Mouse (Mus musculus) neutrophil, adult 65 days (primary cell): ENCODE results near the gene Pde4dip. TPM values are rescaled to one million over a fixed set of nuclear protein-coding genes. Genes with fewer than 3 reads are reported as not detected.

Experiments
- total RNA-seq: library from RNA; stranded (reverse); gene quantifications from 2 replicates; pipeline ENCODE4 v1.2.4, GENCODE M21; 2023

The Pde4dip gene
- 4.7 and 6.4 TPM in 2 replicates for total RNA-seq

DNA sequence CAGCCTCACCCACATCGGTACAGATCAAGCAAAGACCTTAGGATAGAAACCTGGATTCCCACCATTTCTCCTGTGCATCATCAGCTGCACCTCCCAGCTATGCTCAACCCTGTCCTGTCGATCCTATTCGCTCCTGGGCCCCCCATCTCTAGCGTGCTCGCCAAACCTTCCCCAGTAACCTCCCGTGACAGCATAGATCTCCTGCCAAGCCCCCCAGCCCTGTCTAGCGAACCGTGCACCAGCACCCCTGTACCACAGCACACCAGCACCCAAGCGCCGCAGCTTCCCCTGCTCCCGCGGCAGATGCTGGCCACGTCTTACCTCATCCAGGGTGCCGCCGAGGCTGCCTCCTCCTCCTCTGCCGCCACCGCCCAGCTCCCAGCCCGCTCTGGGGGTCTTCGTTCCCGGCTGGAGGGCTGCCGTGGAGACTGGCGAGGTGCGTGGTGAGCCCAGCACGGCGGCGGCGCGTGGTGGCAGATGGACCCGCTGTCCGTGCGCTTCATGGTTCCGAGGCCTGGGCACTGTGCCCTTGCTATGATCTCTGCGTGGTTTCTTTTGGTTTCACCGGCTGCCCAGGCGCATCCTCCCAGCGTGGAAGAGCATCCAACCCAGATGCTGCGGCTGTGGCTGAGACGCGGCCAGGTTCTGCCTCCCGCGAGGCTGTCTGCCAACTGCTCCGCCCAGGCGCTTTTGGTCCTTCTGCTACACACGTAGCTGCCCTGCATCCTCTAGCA, at the start of gene Pde4dip:
Gene Pde4dip (minus strand): TSS at position 540 of the 734 bp plus-strand sequence.

DNA sequence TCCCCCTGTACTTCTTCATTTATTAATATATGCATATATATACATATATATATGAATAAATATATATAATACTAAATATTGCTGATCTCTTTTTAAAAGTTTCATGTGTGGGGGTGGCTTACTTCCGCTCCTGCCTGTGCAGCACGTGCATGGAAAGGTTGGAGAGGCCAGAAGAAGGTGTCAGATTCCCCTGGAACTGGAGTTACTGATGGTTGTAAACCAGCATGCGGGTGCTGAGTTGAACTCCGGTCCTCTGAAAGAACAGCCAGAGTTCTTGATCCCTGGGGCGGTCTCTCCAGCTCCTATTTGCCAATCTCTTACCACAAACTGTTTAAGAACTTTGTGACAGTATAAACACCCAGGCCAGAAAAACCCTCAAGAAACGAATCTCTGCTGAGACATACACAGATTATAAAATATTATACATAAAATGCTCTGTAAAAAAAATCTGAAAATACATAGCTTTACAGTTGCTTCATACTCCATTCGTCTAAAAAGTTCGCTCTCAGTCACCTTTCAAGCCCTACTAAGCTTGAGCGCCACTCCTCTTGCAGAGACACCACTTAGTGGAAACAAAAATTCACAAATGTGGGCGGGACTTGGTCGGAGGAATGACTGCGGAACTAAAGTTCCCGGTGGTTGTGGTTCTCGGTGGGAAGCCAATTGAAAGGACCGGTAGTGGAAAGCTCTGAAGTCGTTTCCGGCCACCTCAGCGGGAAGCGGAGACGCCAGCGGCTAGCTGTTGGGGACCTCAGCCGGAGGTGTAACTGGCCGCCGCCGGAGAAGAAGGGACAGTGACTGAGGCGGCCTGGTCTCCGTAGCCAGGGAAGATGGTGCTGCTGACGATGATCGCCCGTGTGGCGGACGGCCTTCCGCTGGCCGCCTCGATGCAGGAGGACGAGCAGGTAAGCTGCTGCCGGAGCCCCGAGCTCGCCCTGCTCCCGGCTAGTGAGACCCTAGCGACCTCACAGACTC, 12.3 kb upstream of the Pde4dip start, which contains the start of gene Sec22b:
Gene Sec22b (plus strand): TSS at position 675 of the 975 bp plus-strand sequence.

DNA sequence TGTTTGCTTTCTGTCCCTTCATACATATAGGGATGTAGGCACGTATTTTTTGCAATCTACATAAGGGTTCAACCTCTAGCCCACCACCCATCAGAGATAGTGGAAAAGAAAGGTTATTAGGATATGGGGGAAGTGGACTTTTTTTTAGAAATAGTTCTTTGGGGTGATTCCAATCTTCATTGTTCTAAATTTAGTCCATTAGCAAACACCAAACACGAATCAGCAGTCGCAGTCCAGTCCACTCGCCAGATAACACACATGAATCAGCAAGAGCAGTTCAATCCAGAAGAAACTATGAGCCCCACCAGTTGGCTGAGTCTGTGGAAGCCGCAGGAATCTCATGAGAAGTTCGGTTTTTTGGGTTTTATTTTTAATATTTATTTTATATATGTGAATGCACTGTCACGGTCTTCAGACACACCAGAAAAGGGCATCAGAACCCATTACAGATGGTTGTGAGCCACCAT, 213.8 kb downstream of the Pde4dip start, which contains the start of gene Gm17651:
Gene Gm17651 (minus strand): TSS at position 51 of the 467 bp plus-strand sequence.

DNA sequence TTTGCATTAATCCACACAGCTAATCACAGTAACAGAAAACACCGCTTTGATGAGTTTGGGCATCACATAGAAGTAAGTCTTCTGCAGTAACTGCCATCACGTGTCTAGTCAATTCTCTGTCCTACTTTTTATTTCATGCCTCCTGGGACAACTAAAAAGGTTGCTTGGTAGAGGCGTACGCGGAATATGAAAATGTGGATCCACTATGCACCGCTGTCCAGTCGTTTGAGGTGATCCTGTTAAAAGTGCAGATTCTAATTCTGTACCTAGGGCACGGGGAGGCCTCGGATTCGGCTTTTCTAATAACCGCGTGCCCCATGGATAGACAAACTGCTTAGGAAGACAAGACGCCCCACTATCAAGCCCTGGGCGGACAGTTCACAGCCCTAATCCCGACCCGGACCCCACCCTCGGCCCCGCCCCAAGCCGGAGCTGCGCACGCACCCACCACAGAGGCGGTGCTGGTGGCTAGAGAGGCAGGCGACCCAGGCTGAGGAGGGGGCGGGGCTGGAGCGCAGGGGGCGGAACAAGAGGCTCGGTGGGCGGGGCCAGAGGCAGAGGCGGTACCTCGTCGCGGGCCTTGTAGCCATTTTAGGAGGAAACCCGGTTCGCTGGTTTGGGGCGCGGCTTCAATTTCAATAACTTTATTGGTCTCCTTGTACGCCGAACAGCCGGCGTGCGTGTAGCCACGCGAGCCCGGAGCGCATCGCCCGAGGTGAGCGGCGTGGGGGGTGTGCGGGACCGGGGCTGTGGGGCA, 230.7 kb downstream of the Pde4dip start, which contains the start of gene Prkab2:
Gene Prkab2 (plus strand): TSS at position 539 of the 757 bp plus-strand sequence.

Other genes with a start within 250 kb of the Pde4dip start
- 5.8 and 8.3 TPM in 2 replicates for gene Prkab2, start 230.5 kb downstream of the Pde4dip start, total RNA-seq
- not detected in 2 replicates for gene Gm17651, start 214.0 kb downstream of the Pde4dip start, total RNA-seq
- 65.4 and 85.4 TPM in 2 replicates for gene Sec22b, start 12.5 kb upstream of the Pde4dip start, total RNA-seq
- 280 and 416 TPM in 2 replicates for gene Notch2, start 124.8 kb upstream of the Pde4dip start, total RNA-seq